Mouse (Mus musculus) adrenal gland, postnatal 4 days (tissue): ENCODE measurements at regions not wholly inside any gene's neighbourhood (a gene's known extent, or its start where the extent isn't known, plus 50 kb on each side); places are given as distances from the start of the nearest gene placed in this dataset.
A peak's percentile ranks its signal among the peaks of the same experiment; 100 is the strongest.

ENCODE experiments used
- DNase-seq, 2 experiments: peaks; one replicate each; pipeline ENCODE4 v3.0.0; 2021 to 2022; ENCODE audit warnings: low spot score in 2 of 2, mixed read lengths in 2 of 2

DNA sequence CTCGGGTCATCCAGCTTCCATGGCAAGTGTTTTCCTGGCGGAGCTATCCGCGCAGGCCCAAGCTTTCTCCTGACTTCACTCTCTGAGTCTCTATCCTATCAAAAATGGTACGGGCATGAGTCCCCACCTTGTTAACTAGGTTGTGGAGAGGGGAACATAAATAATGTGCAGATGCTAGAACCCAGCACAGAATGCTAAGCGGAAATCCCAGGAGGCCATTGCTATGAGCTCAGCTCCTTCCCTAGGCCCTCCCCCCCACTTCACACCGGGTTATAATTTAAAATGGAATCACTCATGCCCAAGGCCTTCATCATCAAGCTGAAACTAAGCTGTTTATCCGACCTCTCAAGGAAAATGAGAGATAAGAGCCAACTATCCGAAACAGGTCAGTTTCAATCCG, 60.4 kb upstream of the Cd83 start:
- DNase-seq, result no peak

DNA sequence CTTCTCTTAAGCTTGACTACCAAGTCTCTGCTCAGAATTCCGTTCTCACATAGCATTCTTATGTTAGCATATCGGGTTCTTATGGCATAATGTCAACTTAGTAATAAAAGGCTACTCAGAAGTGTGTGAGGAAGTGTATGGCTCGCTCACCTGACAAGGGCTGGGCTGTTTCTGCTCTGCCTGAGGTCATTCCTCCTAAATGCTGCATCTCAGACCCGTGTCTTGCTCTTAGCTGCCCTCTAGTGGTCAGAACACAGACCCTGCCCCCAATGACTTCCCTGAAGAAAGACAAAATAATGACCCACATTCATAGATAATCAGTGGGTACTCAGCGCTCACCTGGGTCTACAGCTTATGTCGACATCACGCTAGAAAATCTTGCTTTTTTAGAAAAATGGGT, 58.9 kb upstream of the Cd83 start:
- peak; percentile 10 to 20 for DNase-seq

DNA sequence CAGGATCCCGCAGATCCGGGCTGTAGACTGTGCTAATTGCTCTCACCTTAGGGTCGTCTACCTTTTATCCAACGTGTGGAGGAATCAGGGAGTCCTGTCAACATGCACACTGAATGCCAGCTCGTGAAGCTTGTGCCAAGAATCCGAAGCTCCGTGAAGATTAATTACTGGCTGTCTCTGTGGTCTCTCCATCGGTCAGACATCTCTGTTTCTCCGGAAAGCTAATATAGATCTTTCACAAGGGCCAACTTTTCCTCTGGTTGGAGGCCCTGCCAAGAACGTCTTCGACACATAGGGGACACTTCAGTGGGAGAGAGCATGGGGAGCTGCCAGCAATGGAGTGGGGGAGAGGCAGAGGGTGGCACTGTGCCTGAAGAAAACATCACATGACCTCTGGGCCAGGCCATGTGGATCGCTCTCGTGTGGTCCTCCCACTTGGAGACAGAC, 57.7 kb upstream of the Cd83 start:
- no peak for DNase-seq

DNA sequence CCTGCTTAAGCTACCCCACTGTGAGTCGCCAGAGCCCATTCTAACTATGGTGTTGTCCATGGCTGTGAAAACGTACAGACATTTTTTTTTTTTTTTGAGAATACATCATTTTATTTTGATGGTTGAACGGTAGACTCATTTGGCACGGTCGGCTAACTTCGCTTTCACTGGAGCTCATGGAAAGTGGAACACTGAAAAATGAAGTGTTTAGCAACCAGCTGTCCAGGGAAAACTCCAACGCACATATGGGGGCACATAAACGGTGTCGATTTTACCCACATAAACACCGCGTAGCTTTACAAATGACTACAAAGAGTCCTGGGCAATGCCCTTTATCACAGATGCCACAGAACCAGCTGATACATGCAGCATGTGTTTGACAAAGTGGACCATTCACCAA, 55.0 kb upstream of the Cd83 start:
- DNase-seq, result no peak

DNA sequence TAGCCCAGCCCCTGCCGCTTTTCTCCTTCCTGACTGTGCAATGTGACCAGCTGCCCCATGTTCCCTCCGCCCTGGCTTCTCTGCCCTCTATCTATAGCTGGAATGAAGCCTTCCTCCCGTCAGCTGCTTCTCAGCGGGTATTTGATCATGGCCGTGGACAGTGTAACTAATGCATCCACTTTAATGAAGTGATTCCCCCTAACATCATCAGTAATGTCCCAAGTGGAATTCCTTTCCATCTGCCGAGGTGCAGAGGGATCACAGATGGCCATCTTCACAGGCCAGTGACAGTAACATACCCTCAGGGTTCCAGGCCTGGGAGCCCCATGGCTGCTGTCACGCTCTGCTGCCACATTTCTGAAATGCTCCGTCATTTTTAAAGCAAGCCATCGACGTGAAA, 51.5 kb upstream of the Cd83 start:
- DNase-seq, result no peak

DNA sequence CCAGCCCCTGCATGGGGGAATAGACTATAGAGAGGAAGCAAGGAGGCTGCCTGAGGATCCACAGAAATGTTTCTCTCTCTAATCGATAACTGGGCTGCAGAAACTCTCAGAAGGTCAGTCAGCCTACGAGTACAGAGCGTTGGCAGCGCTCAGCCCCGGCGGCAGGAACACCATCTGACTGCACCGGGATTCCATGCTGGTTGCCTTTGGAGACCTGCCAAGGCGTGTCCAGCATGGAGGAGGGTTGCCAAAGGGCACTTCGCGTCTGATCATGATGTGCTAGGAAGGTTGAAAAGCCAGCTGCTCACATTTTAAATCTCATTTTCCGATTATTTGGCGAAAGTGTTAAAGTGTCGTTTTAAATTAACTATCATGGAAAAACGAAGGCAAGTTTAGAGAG, 49.9 kb upstream of the Cd83 start:
- no peak for DNase-seq
